Mouse (Mus musculus) right cerebral cortex, postnatal 10 days (tissue): Measurements from ENCODE around the gene Psd4.

Source experiments
- DNase-seq, 2 experiments: peaks; one replicate each; pipeline ENCODE4 v3.0.0; 2021; ENCODE audit warnings: low spot score in 2 of 2

Gene Psd4

GRCm38 (mm10) chr2:24386158-24386963 is 19.0 kb downstream of the Psd4 start:
- no peak for DNase-seq

GRCm38 (mm10) chr2:24386964-24387320 is 19.6 kb downstream of the Psd4 start:
- no peak for DNase-seq

DNA sequence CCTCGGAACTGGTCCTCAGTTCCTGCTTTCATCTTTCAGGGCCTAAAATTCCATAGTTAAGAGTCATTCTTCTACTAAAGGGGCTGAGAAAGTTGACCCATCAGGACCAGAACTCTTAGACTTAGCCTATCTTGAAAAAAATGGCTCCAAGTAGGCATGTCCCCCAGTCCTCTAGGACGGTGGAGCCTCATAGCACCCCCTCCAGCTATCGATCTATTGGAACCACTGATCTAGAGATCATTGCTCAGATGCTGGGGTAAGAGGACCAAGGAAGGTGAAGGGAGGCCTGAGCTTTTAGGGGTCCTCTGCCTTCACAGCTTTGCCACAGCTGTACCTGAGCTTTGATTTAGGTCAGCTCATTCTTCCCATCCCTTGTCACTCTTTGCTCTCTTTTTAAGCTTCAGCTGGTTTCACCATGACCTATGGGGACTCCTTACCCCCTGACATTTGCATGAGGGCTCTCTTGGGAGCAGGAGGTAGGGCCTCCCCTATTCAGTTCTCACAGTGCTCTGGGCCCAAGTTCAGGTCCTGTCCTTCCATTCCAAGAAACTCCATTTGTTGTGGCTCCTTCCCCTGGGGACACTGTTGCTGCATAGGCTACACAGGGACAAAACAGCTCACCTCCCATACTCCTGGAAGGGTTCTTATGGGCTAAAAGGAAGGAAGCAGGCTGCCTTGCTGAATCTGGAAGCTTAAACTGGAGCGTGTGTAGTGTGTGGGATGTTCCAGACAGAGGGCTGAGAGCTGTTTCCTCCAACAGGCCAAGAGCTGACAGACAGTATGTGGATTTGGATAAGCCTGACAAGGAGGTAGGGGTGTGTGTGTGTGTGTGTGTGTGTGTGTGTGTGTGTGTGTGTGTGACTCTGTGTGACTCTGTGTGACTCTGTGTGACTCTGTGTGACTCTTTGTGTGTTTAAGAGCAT is 20.2 kb downstream of the Psd4 start:
- peak; percentile 33 to 70 for DNase-seq

- DNase-seq, result no peak
Observed at GRCm38 (mm10) chr2:24393251-24393650, 25.9 kb downstream of the Psd4 start.

DNA sequence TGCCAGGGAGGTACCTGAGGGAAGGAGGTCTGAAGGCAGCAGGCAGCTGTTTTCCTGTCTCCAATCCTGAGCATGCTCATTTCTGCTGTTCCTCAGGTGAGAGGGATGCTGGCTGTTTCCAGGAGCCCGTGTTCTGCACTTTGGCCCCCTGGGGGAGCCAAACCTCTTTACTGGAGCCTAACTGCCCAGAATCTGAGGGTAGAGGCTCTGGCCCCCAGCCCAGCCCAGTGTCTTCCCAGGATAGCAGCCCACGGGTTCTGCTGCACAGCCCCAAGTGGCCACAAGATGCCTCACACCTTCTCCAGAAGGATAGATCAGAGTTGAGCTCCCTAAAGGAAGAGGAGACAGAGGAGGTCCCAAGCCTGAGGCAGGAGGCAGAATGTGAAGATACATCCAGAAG is 29.7 kb downstream of the Psd4 start:
- DNase-seq, result no peak

- no peak for DNase-seq
Observed at GRCm38 (mm10) chr2:24400711-24401110, 33.3 kb downstream of the Psd4 start.

- DNase-seq, result peak; percentile 62 to 78
Observed at GRCm38 (mm10) chr2:24405345-24406012, 38.1 kb downstream of the Psd4 start.

DNA sequence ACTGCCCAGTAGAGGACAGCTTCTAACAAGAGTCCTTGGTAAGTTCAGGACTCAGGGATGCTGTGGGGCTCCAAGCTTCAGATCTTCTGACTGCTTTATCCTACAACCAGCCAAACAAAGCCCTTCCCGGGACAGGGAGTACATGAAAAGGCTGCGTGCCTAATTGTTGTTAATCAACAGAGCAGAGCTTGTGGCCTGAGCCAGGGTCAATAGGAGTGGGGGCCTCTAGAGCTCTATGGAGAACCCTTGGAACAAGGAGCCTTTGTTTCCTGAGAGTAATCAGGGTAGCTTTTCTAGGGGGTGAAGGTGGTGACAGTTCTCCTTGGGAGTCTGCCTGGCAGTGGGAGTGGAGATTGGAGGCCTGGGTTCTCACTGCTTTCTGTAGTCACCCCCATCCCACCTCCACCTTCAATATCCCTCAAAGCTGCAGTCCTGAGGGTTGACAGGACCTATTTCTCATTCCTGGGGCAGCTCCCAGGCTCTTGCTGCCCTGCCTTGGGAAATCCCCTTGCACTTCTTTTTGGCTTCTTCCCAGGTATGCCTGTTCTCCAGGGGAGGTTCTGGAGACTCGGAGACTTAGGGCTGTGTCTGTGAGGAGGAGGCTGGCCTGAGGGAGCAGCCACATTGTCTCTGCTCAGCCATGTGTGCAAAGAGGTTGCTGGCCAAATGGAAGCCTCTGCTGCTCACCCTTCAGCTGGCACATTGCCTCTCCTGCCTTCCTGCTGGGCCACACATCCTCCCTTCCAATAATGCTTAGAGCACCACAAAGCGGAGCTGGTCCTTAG is 40.5 kb downstream of the Psd4 start:
- peak; percentile 59 to 65 for DNase-seq

DNA sequence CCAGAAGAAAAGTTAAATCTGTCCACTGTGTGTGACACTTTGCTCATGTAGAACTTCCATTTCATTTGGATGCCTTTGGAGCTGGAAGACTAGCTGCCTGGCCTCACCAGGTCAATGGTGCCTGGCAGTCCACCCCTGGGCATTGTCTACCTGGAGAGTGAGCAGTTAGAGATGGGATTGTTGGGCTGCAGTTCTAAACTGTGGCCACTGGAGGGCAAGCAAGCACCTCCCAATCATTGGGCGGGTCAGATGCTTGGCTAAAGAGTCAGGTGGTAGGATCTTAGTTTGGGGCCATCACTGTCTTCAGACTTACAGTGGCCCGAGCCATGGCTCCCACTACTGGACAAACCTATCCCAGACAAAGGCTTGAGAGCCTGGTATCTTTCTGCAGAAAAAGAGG is 41.8 kb downstream of the Psd4 start:
- peak; percentile 55 to 78 for DNase-seq

- no peak for DNase-seq
Observed at GRCm38 (mm10) chr2:24413172-24413571, 45.8 kb downstream of the Psd4 start.

GRCm38 (mm10) chr2:24413677-24414076 is 46.3 kb downstream of the Psd4 start:
- DNase-seq, result no peak

DNA sequence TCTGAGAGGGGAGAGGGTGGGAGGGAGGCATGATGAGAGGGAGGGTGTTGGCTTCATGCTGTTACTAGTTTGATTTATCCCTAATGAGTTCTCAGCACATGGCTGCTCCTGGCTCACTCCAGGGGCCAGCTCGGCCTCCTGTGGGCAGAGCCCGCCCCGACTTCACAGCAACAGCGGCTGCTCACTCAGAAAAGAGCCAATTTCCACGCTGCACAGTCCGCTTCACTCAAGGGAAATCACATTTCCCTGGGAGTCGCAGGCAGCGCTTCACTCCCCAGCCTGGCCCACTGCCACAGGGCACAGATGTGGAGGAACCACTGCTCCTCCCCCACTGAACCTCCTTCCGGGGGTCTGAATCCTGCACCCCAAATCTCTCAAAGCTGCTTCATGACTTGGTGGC is 49.3 kb downstream of the Psd4 start:
- DNase-seq, result peak in 1 of 2 experiments; percentile 41

DNA sequence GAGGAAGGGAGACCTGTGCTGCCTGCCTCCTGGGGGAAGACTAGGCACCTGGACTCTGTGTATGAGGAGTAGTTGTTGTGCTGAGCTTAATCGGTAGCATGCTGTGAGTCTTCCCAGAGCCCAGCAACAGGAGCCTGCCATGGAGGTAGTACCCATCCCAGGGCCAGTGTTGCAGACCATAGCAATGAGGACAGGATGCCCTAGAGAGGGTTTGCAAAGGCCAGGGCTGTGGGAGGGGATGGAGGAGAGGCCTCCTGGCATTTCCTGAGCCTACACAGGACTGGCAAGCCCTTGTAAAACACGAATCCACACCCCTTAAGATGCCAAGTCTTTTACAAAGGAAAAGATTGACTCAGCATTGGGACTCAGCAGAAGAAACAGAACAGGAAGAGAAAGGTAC is 49.7 kb downstream of the Psd4 start:
- no peak for DNase-seq

- no peak for DNase-seq
Observed at GRCm38 (mm10) chr2:24417564-24417963, 50.2 kb downstream of the Psd4 start.

- DNase-seq, result no peak
Observed at GRCm38 (mm10) chr2:24421211-24421863, 54.0 kb downstream of the Psd4 start.

- no peak for DNase-seq
Observed at GRCm38 (mm10) chr2:24422815-24423214, 55.4 kb downstream of the Psd4 start.

DNA sequence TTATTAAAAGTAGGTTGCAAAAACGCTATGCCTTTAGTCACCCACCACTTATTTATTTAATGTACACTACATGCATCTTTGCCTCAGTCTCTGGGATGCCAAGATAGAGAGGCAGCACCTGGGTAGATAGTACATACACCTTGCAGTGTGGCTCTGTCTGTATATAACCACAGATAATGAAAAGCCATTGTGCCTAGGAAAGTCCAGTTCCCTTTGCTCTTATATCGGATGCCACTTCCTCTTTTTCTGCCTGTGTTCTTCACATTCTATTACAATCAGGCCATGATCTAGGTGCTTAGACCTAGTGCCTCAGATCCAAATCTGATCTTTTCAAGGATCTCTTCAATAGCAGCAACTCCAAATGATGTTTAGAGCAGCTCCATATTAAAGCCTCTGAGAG is 58.2 kb downstream of the Psd4 start:
- no peak for DNase-seq

- peak in 1 of 2 experiments; percentile 31 for DNase-seq
Observed at GRCm38 (mm10) chr2:24427866-24428675, 60.7 kb downstream of the Psd4 start.

DNA sequence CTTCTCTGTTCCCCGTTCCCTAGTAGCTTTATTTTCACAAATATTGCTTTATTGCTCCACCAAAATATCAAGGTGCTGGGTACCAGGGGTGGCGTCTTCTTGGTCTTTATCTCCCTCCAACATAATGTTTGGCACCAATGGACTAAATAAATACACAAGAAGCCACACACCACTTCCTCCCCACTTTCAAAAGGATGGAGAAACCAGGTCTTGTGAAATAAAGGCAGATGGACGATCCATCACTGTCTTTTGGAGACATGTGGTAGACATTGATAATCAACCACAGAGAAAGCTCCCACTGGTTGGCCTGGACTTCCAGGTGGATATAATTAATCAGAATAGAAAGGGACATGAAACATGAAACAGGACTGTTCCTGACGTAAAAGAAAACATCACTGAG is 62.4 kb downstream of the Psd4 start:
- no peak for DNase-seq

- DNase-seq, result no peak
Observed at GRCm38 (mm10) chr2:24434670-24435069, 67.3 kb downstream of the Psd4 start.
